Mouse (Mus musculus) c-Kit-positive CD71-negative TER-119-negative erythroid progenitor cells, embryonic 14.5 days (primary cell): ENCODE results near the gene Cacna1c.

Experiments used
- DNase-seq: peaks from one replicate; pipeline ENCODE4 v3.0.0-alpha.2; 2013; ENCODE audit warnings: low read depth

Gene Cacna1c

DNA sequence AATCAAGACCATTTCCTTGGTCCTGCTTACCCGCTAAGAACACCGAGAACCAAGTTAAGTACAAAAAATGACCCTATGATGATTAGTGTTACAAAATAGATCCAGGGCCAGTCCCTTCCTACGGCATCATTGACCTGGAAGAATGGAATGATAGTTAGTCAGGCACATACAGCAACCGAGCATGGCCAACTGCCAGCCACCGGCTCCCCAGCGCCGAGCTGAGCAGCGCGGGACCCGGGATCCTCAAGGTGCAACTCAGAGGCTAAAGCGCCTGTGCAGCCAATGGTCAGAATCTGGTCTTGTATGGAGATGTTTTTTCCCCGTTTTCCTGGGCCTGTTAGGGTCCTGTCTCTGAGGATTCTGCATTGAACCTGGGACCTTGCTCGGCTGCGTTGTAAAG is 454.4 kb downstream of the Cacna1c start:
- DNase-seq, result no peak

DNA sequence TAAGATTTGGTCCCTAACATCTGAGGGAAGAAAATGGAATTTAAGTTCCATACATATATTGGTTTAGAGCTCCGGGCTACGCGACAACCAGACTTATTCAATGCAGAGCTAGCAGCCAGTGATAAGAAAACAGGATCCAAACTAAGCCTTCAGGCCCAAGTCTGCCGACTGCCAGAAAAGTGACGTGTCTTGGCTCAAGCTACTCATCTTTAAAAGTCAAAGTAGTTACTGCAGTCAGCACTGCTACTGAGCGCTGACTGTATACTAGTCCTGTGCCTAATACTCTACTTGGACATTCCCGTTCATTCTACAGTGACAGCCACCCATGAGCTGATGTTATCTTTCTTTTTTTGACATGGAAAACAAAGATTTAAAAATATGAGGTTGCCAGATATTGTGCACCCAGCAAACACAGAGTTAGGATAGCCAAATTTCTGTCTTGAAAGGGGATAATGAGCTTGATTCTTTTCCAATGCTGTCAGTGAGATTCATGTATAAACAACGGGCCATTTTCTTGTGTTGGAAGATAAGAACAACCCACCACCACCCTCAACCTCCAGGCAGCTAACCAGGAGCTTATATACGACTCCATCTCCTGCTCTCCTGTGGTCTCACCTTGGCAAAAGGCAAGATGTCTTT is 456.1 kb downstream of the Cacna1c start:
- no peak for DNase-seq

DNA sequence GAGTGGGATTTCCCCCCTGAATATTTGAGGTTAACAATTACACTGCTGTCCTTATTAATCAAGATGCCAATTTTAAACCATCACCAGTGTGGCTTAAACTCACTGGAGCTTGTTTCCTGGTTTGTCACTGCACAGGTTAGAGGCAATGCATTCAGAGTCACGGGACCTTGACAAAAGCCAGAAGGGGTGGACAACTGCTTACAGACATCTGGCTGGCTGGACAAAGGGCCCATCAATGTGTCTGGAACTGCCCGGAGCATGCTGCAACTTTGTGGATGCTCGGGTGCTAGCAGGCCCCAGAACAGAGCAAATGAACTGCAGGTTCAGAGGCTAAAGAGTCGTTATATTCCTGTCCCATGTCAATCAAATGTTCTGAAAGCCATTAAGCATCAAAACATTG is 456.9 kb downstream of the Cacna1c start:
- DNase-seq, result no peak

DNA sequence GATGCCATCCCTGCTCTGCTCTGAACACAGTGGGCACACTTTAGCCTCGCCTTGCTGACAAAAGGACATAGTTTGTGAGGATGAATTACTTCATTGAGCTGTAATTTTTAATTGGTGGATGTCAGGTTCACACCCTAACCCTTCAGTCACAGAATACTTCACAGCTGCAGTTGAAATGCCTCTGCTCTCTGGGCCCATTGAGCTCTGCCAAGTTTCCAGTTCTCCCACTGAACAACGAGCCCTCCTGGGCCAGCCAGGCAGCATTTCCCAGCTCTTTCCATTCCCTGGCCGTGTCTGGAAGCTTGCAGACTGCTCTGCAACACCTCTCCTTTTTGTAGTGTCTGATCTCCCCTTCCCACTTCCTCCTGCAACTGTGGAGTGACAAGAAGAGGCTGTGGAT is 457.6 kb downstream of the Cacna1c start:
- no peak for DNase-seq

DNA sequence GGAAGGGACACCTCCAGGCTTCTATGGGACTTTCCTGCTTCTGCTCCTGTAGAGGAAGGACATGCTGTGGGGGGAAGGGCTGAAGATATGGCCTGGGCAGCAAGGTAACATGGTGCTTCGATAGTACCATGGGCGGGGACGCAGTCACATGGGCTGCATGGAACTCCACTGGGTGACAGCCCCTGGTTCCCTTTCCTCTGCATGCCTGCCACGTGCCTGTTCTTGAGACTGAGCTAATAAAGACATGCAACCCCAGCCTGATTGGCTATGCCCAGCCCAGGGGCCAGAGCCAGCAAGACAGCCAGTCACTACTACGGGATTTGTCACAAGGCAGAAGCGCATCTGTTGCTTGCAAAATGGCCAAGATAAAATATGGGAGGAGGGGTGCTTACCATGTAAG is 459.1 kb downstream of the Cacna1c start:
- DNase-seq, result no peak

DNA sequence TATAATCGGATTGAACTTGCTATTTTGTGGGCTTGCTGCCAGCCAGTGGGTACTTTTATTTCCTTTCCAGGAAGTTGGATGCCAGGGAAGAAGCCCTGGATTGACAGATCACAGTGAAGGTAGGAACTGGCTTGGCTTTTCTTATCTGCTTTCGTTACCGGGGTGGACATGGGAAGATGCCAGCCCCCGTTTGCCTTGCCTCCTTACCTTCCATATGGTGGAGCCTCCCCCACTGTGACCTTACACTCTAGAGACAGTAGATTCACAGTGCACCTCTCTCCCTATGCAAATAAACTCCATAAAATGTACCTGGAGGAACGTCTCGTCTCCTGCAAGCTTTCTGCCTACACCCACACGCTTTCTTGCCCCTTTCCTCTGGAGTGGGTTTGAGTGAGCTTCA is 459.7 kb downstream of the Cacna1c start:
- no peak for DNase-seq

DNA sequence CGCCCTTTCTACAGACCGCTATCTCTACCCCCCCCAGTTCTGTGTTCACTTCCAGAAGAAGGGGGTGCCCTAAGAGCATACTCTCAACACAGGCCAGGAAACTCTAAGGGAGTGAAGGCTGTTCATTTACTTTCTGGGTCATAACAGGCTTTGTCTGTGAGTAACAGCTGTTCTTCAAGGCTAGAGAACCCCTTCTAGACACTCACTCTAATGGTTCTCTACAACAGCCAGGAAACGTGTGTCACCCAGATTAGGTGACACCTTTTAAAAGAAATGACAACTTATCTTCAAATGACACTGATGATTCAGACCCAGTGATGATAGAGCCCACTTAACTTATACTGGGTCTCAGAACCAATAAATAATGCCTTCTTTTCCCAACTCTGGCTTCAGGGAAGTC is 461.1 kb downstream of the Cacna1c start:
- no peak for DNase-seq

DNA sequence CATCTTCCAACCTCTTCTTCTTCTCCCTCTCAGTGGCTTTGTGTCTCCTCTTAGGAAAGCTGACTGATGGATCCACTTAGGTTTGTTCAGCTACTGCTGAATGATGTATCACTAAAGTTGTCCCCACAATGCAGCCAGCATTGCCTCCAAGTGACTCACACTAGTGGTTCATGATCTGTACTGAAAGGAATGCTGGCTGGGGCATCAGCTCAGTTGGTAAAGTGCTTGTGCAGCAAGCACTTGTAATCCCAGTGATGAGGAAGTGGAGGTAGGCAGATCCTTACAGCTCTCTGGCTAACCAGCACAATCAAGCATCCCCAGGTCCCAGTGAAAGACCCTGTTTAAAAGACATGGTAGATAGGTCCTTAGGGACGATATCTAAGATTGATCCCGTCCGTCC is 464.3 kb downstream of the Cacna1c start:
- DNase-seq, result no peak

DNA sequence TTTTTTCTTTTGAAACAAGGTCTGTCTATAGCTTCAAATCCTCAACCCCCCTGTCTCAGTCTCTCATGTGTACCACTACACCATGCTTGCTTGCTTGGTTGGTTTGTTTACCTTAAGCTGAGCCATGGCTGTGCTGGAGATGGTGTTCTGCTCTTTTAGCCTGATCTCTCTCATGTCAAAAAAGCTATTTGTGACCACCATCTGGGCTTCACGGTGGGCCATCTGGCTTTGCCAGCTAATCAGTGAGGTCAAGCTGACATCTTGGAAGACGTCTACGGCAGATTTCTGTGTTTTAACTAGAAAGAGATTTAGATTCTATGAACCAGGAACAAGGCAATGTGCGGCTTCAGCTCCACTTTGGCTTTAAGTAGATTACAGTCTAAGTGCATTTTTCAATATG is 471.3 kb downstream of the Cacna1c start:
- DNase-seq, result no peak

DNA sequence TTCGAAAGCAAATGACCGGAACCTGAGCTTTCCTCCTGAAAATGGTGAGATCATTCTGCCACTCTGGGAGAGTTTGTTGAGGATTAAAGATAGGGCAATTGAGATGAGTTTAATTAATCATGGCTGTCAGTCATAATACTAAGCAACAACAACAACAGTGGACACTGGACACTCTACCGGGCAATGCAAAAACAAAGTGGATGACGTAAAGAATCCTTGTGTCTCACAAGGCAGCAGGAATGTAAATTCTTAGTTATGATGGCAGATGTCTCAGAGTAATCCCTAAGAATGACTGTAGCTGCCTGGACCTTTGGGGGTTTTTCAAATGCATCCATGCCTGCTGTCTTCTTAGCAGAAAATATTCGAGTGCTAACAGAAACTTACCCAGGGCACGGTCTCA is 471.8 kb downstream of the Cacna1c start:
- no peak for DNase-seq

DNA sequence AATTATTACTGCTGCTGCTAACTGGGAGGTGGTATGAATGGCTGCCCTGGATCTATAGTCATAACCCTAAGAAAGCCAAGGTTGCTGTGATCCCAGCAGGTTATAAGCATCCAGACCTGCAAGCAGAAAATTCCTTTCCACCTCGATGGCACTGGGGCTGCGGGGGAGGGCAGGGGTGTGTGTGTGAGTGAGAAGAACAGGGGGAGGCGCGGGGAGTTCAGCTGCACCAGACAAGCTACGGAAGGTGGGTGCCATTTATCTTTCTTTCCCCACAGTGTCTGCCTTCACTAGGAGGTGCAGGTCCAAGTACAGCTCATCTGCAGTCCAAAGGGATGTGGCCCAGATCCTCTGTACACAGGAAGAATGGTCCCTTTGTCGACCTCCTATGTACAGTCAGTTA is 473.9 kb downstream of the Cacna1c start:
- no peak for DNase-seq

DNA sequence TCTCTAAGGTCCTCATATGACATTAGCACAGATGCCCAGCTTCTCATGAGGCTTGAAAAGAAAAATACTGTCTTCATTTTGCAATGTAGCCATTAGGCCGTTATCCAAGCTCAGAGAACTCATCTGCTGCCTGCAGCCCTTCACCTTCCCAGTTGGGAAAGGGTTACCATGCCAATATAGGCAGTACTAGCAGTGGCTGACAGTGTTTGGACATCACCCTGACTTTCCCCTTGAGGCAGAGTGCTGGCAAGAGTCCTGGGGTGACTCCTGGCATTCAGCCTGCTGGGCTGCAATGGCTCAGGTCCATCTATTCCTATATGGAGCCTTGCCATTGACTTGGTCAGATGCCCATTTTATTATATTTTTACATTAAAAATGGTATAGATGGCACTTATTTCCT is 476.7 kb downstream of the Cacna1c start:
- DNase-seq, result no peak

DNA sequence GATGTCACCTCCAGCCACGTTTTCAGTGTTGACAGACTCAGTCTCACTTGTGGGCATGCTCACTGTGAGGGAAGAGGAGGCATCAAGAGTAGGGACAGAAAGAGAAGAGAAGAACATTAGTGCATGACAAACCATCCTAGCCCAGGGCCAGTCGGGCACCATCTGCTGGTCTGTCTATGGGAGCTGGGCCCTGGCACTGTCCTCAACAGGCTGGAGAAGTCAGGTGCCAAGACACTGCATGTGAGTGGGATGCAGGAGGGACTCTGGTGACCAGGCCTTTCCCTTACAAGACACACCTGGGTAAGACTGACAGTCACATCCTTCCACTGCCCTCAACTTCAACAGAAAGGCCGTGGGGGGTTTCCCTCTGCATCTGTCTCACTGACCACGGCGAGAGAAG is 482.9 kb downstream of the Cacna1c start:
- DNase-seq, result no peak

DNA sequence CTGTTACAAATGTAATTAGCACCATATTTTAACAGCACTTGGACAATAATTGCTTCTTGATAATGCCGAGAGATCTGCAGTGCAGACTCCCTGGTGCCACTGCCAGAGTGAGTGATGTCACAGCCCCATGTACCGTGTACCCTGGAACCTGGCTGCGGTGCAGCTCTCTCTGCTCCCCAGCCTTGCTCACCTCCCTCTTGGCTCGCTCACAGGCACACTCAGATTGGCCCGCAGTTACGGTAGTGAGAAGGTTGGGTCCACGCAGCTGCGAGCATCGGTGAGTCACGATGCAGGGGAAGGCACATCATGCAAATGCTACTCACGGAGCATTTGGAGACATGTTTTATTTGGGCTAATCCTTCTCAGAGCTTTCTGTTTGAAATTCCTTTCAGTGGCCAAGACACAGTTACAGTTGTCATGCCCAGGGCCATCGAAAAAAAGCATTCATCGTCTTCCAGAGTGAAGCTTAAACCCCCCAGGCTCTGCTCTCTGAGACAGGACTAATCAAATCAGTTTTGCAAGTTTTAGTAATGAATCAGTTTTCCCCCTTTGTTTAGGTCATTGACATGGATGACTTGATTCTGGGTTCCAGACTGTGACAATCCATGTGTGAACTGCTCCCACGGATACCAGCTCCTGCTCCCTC is 484.4 kb downstream of the Cacna1c start:
- DNase-seq, result no peak

DNA sequence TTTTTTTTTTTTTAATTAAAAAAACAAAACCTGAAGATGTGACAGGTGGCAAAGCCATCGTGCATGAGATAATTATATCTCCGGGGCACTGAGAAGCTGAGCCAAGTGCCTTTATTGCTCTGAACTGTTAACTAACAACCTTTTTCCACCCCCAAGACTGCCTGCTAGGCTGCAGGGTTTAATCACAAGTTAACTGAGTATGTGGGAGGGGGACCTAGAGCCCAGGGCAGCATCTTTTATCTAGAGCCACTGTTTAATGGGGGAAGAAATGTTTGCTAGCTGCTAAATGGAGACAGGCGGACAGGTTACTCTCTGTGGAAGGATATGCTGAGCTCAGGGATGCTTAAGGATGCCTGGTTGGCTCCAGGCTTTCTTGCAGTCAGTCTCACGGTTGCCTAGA is 489.2 kb downstream of the Cacna1c start:
- DNase-seq, result no peak

DNA sequence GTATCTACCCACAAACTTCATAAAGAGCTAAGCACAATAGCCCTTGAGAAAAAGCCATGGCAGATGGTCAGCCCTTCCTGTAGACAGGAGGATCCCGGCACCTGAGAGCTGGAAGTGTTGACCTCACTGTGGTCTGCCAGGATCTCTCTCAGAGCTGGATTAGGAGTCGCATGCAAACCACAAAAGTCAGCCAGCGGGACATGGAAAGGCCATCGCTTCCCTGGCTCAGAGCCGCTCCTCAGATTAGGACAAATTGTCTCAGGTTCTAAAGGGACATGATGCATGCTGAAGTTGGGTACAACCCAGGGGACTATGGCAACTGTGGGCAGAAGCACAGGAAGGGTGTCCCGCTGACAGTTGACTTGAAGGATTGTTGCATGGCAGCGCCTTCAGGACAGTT is 490.4 kb downstream of the Cacna1c start:
- no peak for DNase-seq

DNA sequence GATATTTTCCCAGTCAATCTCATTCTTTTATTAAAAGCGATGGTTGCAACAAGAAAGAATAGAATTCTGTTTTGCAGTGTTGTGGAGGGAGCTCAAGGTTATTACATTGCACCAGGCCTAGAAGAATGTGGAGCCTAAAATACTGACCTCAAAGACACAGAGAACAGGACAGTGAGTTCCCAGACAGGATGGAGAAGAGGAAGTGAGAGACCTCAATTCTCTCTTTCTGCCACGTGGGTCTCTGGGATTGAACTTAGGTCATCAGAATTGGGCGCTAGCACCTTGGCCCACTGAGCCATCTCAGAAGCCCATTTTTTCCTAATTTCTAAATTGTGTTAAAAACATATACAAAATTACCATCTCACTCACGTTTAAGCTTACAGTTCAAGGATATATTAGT is 501.6 kb downstream of the Cacna1c start:
- no peak for DNase-seq

DNA sequence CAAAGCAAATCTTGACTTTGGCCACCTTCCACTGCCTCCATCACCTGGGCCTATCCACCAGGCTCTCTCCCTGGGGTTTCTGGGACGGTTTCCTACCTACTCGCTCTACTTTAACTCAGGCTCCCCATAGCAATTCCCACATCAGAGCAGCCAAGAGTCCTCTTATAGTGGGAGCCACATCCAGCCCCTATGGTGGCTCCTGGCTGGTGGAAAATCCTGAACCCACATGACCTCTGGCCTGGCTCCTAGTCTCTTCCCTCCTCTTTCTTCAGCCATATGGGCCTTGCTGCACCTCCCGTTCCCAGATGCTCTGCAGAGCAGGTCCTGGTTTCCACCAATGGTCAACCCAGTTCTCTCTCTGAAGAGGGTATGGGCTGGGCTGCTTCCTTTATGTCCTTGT is 506.8 kb downstream of the Cacna1c start:
- DNase-seq, result no peak

DNA sequence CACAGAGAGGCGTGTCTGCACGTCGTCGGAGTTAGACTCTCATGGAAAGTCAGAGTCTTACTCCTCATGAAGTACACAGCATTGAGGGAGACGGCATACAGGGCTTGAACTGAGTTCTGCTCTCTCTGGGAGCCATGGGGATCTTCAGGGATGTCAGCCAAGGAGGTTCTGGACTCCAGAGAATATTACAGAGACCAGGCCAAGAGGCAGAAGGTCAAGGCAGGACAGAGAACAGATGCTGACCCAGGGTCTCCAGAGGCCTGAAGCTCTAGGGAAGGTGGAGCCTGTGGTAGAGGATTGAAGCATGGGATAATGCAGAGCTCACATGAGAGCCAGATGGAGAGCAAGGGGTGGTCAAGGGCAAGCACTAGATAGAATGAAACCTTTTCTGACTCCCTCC is 507.4 kb downstream of the Cacna1c start:
- no peak for DNase-seq

DNA sequence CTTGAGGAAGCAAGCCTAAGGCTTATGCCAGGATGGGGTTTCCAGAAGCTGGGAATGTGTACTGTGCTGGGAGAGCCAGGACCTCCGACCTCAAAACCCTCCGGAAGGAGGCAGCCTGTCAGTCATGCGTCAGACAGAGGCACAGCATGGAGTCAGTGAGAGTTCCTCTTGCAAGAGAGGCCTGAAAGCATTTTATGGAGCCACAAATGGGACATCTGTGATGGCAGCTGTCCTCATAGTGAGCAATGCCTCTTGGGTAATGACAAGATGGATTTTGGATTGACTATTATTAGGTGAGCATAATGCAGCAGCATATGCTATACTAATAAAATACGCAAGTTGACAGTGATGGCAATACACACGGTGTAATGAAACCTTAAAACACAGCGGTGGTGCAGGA is 515.4 kb downstream of the Cacna1c start:
- DNase-seq, result no peak

DNA sequence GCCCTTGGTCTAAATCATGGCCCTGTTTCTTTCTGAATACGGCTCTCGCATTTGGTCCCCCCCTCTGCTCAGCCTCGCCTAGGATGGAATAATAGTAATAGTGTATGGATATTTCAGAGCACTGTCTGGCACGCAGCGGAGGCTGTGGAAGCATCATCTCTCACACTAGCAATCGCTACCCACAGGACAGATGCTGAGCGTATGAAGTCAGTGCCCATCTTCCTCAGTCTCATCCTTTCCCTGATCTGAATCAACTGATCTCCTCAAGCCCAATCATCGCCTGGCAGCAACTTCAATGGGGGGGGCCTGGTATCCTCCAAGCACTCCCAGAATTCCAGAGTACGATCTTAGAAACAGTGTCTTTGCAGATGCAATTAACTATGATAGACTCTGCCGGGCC is 518.2 kb downstream of the Cacna1c start:
- DNase-seq, result no peak

DNA sequence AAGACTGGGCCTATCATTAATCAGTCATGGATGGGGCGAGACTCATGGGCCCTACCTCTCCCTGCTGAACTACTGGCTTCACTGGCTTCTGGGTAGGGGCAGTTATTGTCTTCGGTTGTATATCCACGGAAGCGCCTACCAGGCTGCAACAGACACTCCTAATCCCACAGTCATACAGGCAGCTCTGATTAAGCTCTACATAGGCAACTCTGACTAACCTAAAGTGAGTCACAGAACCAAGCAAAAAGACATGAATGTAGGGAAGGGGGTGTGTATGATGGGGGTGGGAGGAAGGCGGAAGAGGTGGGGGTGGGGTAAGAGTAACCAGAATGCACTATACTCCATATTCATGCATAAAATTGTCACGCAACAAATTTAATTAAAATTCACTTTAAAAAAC is 518.9 kb downstream of the Cacna1c start:
- no peak for DNase-seq

DNA sequence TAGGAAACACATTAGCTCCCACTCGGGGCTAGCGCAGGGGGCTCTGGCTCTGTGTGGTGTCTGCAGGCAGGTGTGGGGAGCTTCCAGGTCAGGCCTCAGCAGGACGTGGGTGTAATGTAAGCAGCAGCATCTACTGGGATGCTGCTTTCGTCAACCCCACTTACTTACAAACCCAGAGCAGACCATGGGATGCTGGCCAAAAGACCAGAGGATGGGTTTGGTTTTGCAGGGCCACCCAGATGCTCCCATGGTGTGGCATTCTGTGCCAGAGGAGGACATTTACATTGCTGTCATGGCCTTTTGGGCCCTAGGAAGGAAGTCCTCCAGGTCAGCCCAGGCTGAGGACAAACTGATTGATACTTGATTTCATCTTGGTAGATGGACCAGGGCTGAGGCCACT is 521.4 kb downstream of the Cacna1c start:
- no peak for DNase-seq

DNA sequence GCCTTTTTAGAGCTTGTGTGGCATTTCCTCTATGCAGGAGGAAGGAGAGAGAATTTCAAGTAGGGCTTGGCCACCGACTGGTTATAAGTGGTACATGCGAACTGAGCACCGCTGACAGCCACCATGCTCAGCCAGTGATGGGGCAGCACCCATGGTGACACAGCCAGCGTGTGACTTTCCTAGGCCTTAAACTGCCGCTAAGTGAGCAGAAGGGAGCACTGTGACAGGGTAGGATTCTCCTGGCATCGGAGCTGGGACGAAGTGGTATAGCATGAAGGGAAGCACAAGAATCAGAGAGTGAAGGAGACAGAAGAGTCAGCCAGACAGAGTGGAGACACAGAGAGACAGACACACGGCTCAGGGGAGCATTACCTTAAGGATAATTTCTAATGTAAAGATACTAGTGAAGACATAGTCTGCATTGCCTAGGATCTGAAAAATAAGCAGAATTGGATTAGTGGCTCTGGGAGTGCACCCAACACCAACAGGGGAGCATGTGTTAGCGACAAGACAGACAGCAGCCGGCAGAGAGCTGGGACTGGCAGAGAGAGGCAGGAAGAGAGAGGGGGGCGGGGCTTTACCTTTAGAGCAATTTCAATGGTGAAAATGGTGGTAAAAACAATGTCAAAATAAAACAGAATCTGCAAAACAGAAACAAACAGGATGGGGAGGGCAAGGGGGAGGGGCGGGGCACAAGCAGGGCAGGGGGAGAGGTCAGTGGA is 522.1 kb downstream of the Cacna1c start:
- DNase-seq, result no peak
